Mouse (Mus musculus) urinary bladder, adult 2 months (tissue): ENCODE results near the gene Tmem182. TPM values are rescaled to one million over a fixed set of nuclear protein-coding genes. Genes with fewer than 3 reads are reported as not detected.

Experiments
- DNase-seq: peaks from one replicate; pipeline ENCODE4 v3.0.0; 2022; ENCODE audit warnings: low spot score
- polyA plus RNA-seq: library from polyadenylated mRNA; depleted of rRNA; stranded (reverse); fragments of >200 nt; gene quantifications from 2 replicates; pipeline ENCODE4 v1.2.3, GENCODE M21; 2012

The Tmem182 gene
- polyA plus RNA-seq, 1 experiment: 1.0 TPM

- no peak for DNase-seq
These were observed 6.3 kb upstream of the Tmem182 start for GRCm38 (mm10) chr1:40799121-40799520.

DNA sequence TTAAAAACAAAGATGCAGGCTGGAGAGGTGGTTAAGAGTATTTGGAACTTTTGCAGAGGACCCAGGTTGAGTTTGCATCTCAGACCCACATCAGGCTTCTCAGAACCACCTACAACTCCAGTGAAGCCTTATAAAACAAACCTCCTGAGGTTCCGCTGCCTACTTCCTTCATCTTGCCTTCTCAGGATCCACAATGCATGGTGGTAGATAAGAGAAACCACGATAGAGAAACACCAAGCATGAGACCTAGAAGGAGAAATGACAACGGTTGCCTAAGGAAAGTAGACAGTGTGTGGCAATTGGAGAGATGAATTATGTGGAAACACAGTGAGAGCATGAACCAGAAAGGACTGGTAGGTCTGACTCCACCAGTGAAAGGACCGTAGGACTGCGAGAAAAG lies 4.5 kb upstream of the Tmem182 start:
- DNase-seq: no peak

DNA sequence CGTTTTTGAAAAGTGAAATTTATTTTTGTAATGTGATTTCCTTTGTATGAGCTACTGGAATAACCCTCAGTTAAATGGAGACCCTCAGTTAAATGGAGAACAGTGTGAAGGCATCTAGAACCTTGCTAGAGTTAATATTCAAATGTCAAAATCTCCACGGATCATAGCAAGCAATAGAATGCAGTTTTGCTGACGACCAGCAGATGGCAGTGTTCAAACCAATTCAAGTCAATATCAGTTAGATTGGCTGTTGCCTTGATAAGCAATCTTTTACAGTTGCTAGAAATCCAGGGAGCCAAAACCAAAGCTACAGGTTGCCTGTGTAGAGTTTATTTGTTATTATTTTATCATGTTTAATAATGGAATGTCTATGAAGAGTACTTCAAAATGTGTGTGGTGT lies 2.6 kb upstream of the Tmem182 start:
- DNase-seq: no peak

- DNase-seq: no peak
These were observed 1.3 kb upstream of the Tmem182 start for GRCm38 (mm10) chr1:40804118-40804517.

DNA sequence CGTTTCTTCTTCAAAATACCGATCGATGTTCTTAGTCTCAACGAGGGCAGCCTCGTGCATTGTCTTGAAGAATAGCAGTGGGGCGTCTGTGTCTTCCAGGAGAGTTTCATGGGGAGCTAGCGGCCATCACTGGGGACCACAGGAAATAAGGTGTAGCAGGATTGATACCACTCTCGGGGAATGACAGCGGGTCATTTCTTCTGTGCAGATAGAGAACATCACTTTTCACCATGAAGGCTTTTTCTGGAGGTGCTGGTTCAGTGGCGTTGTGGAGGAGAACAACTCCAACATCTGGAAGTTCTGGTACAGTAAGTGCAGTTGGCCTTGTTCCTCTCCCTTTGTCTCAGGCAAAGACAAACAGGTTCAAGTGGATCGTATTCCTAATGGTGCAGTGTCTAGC lies 490 bp downstream of the Tmem182 start:
- DNase-seq: no peak

GRCm38 (mm10) chr1:40808643-40809042 lies 3.2 kb downstream of the Tmem182 start:
- no peak for DNase-seq

- DNase-seq: no peak
These were observed 9.9 kb downstream of the Tmem182 start for GRCm38 (mm10) chr1:40815071-40815845.

- DNase-seq: no peak
These were observed 19.1 kb downstream of the Tmem182 start for GRCm38 (mm10) chr1:40824517-40824916.

DNA sequence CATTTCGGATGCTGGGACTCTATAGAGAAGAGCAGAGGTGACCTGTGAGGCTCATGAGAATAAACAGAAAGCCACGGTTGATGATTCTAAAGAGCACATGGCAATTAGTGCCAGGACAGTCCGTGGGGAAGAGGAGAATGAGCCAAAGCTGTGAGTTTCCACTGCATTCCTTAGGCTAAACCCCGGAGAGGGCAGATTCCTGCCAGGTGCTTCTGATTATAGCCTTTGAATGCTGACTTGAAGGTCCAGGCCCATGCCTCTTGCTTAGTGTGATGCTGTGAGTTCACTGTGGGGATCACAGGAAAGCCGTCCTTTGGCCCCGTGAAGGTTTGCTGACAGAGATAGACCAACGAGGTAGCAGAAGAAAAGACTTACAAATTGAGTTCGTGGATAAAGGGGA lies 19.5 kb downstream of the Tmem182 start:
- no peak for DNase-seq

DNA sequence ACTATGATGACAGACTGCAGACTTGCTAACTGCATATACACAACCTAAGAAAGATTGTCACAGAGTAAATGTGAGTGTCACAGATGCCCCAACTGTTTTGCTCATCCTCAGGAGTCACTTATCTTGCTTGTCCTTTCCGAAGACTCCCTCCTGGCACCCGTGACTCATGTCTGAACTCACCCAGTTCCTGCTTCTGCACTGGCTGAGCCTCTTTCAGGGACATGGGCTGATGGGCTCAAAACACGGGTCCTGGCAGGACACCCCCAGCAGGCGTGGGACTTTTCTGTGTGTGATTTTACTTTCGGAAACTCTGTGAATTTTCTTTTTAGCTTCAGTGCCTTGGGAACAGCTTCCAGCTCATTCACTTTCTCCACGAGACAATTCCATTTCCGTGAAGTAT lies 20.4 kb downstream of the Tmem182 start:
- no peak for DNase-seq

DNA sequence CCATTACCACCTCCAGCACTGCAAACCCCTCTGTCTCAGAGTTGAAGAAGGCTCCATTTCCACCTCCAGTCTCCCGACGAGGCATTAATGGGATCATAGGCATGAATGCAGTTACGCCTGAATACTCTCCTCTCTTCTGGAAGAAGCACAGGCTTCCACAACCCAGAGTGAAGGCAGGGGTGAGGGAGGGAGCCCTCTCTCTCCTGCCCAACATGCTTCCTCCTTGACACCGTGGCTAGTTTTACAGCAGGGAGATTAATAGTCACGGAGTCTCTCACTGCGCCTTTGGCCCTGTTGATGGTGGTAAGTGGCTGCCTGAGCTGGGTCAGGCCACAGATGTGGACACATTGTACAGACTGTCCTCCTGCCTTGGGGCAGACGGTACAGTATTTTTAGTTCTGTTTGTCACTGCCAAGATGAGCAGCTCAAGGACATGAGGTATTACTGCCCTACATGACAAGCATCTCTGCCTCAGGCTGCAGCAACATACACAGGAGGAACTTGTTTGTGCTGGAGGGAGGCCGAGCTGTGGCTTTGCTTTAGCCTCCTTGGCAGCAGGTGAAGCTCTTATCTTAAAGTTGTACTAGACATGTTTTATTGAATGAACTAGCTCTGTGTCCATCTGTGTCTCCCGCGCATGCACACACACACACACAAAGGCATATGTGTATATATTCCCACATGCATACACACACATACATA lies 24.0 kb downstream of the Tmem182 start:
- DNase-seq: no peak

DNA sequence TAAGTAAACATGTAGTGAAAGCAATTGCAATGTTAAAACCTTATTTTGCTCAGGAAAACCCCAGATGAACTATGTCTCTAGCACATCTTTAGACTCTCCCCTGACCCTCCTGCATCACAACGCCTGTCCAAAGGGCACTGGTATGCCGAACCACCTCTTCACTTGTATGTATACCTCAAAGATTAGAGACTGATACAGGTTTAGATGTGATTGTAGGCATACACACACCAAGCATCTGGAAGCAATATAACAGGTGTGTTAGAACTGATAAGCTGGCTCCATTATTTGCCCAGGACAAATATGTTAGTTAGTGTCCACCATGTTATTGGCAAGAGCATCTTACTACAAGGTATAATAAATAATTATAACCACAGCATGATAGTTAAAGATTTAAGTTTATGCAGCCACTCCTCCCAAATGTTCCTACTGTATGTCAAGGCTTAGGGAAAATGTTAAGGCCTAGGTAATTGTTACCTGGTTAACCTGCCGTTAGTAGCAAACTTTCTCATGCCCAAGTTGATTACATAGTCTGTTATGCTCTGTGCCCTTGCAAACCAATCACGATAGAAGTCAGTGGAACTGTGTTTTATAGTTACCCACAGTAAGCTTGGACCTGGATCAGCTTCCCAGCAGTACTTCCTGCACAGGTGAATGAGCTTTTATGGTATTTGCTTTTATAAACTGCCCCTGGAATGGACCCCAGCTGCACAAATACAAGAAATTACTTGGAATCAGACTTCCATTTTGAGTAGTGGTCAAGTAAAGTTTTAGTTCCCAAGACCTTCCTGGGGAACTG lies 25.5 kb downstream of the Tmem182 start:
- no peak for DNase-seq

DNA sequence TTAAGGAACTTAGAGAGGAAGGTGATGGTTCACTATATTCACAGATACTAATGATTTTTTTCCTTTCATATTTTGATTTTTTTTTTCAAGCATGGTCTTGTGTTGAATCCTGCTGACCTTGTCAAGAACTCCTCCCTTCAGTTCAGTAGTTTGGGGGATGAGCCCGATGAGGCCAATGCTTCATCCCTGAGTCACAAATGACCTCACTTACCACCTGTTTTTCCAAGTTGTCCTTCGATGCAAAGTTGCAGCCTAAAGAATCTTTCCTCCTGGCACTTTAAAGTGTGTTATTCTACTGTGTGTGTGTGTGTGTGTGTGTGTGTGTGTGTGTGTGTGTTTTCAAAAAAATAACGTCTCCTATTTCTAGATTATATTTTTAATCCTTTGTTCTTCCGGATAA lies 30.1 kb downstream of the Tmem182 start:
- DNase-seq: no peak

DNA sequence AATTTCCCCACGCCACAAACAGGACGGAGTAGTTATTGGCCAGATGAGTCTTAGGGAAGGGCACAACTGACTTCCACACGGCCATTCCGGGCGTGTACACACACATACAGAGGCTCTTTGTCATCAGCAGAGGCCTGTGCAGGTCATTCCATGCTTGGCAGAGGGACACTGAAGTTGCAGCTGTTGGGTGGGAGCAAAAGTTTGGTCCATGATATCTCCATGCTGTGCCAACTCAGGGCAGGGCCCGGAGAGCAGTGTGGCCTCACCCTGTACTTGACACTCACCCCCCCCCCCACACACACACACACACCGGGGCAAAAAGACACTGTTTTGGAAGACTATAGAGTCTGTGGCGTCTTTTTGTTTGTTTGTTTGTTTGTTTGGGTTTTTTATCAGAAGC lies 35.2 kb downstream of the Tmem182 start:
- no peak for DNase-seq

GRCm38 (mm10) chr1:40841032-40841761 lies 35.8 kb downstream of the Tmem182 start:
- DNase-seq: no peak

GRCm38 (mm10) chr1:40844616-40845015 lies 39.2 kb downstream of the Tmem182 start:
- DNase-seq: no peak

- DNase-seq: no peak
These were observed 42.0 kb downstream of the Tmem182 start for GRCm38 (mm10) chr1:40847196-40847938.

GRCm38 (mm10) chr1:40851286-40851685 lies 45.9 kb downstream of the Tmem182 start:
- no peak for DNase-seq

DNA sequence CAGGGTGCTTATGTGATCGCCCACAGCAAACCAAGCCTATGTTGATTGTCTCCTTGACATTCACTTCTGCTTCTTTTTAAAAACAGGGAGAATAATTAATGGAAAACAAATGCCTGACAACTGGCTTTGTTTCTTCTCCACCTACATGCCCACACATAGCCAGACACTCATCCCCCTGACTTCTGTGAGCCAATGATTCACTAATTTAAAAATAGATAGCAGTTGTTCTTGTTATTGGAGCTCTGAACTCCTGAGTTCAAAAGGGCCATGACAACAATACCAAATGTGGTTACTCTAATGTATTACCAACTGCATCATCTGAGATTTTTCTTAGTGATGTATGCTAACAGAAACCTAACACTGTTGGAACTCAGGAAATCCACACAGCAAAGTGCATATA lies 49.9 kb downstream of the Tmem182 start:
- no peak for DNase-seq

DNA sequence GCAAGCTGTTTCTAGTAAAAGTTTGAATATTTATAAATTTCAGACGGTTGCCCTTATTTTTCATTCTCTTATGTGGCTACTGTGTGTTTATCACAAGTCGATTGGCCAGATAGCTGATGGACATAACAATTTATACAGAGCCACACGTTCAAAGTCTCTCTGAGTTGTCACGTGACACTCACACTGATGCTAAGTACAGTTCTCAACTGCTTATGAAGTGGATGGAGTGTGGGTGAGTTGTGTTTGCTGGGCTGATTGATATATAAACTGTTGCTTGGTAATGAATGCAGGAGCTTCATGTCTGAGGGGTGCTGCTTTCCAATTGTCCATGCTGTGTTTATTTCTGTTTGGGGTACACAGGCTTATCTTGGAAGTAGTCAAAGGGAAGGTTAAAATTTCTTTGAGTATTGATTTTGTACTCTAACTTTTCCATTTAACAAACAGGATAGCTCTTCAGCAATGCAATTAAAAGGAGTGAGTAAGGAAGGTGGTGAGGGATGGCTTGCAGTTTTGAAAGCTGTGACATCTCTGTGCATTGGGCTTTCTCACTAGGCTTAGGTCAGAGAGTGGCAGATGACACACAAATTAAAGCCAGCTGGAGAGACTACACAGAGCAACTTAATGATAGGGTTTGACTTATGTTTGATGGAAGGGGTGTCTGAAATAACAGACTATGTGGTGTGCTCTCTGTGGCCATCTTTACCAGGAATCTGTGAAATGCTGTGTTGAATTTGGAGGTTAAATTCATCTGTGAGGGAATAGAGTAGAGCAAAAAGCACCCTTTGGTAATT lies 51.6 kb downstream of the Tmem182 start:
- no peak for DNase-seq
